Mouse (Mus musculus) embryonic facial prominence, embryonic 12.5 days (tissue): ENCODE measurements at regions not wholly inside any gene's neighbourhood (a gene's known extent, or its start where the extent isn't known, plus 50 kb on each side); places are given as distances from the start of the nearest gene placed in this dataset.

ENCODE experiments used
- ATAC-seq: fragments of 200-750 bp; cut with Nextera tagmentation; 2 replicates; pipeline ENCODE4 v1.8.0; 2017; ENCODE audit not compliant: insufficient number of reproducible peaks, insufficient read depth, low FRiP score, low TSS enrichment
- H3K27ac ChIP-seq: fragments of 300-500 bp; sonication (generic); 2 replicates; pipeline ENCODE4 v1.5.1; 2016; ENCODE audit warnings: mild to moderate bottlenecking
- H3K27me3 ChIP-seq: fragments of 300-500 bp; sonication (generic); 2 replicates; pipeline ENCODE4 v1.6.1; 2016; ENCODE audit warnings: mild to moderate bottlenecking, moderate library complexity
- H3K36me3 ChIP-seq: fragments of 300-500 bp; sonication (generic); 2 replicates; pipeline ENCODE4 v1.6.1; 2016; ENCODE audit warnings: mild to moderate bottlenecking
- H3K4me1 ChIP-seq: fragments of 300-500 bp; sonication (generic); 2 replicates; pipeline ENCODE4 v1.6.1; 2016
- H3K4me2 ChIP-seq: fragments of 300-500 bp; sonication (generic); replicated peaks from 2 replicates; pipeline ENCODE4 v1.6.1; 2016; ENCODE audit warnings: mild to moderate bottlenecking, moderate library complexity
- H3K4me3 ChIP-seq: fragments of 300-500 bp; sonication (generic); 2 replicates; pipeline ENCODE4 v1.5.1; 2016; ENCODE audit warnings: mild to moderate bottlenecking
- H3K9ac ChIP-seq: fragments of 300-500 bp; sonication (generic); 2 replicates; pipeline ENCODE4 v1.6.1; 2016; ENCODE audit warnings: mild to moderate bottlenecking, moderate library complexity
- H3K9me3 ChIP-seq: fragments of 300-500 bp; sonication (generic); 2 replicates; pipeline ENCODE4 v1.6.1; 2016; ENCODE audit warnings: mild to moderate bottlenecking, moderate library complexity
- WGBS: fragments of 180-500 bp; shearing (Covaris S2); methylation state at CpG from one replicate; pipeline ENCODE4 v1.1.7; 2016; 5-methylcytosine and 5-hydroxymethylcytosine counted together

- H3K27me3 ChIP-seq: peaks cover 18% of the 10 kb centered on the region
- WGBS: 55% methylated on average over 15 of the region's 15 CpGs
- H3K36me3 ChIP-seq: no peaks in the 10 kb centered on the region
- H3K9me3 ChIP-seq: no peaks in the 10 kb centered on the region
- no peak overlapping the region for H3K4me3 ChIP-seq
- H3K4me2 ChIP-seq: no peak overlapping the region
- no peak for ATAC-seq
- H3K27ac ChIP-seq: no peak overlapping the region
- H3K4me1 ChIP-seq: 0 out of 2 replicates have a peak, but pooled peaks cover 5% of the 10 kb centered on the region
- no peak overlapping the region for H3K9ac ChIP-seq
These were observed 484.9 kb downstream of the Plcl1 start for GRCm38 (mm10) chr1:55890511-55891151.

- no peak for ATAC-seq
- no peaks in the 10 kb centered on the region for H3K9me3 ChIP-seq
- no peaks in the 10 kb centered on the region for H3K36me3 ChIP-seq
- H3K4me3 ChIP-seq: no peak overlapping the region
- H3K27ac ChIP-seq: no peak overlapping the region
- peaks cover 18% of the 10 kb centered on the region for H3K27me3 ChIP-seq
- WGBS: 83% methylated on average over 10 of the region's 10 CpGs
- H3K9ac ChIP-seq: no peak overlapping the region
- 0 out of 2 replicates have a peak, but pooled peaks cover 5% of the 10 kb centered on the region for H3K4me1 ChIP-seq
- H3K4me2 ChIP-seq: no peak overlapping the region
These were observed 486.2 kb downstream of the Plcl1 start for GRCm38 (mm10) chr1:55891894-55892293.

DNA sequence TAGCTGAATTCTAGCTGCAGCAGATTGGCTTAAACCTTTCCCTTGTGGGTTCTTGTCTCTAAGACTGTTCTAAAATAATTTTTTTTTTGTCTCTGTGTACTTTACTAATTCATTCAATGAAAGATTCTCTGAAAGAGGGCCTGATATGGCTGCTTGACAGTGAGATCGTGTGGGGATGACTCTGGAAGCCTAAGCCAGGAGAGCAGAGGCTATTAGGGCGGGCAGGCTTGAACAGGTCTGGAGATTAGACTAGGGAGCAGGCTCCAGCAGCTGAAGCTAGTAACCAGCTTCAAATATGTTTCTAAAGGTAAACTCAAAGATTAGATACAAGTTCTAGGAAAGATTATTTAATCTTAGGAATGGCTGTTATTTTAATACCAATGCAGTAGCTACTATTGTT, 491.9 kb downstream of the Plcl1 start:
- no peak overlapping the region for H3K27ac ChIP-seq
- no peak for ATAC-seq
- H3K27me3 ChIP-seq: no peaks in the 10 kb centered on the region
- H3K4me2 ChIP-seq: no peak overlapping the region
- WGBS: 55% methylated on average over 2 of the region's 2 CpGs
- no peak overlapping the region for H3K9ac ChIP-seq
- H3K4me1 ChIP-seq: 0 out of 2 replicates have a peak, but pooled peaks cover 5% of the 10 kb centered on the region
- no peaks in the 10 kb centered on the region for H3K9me3 ChIP-seq
- H3K4me3 ChIP-seq: no peak overlapping the region
- no peaks in the 10 kb centered on the region for H3K36me3 ChIP-seq

DNA sequence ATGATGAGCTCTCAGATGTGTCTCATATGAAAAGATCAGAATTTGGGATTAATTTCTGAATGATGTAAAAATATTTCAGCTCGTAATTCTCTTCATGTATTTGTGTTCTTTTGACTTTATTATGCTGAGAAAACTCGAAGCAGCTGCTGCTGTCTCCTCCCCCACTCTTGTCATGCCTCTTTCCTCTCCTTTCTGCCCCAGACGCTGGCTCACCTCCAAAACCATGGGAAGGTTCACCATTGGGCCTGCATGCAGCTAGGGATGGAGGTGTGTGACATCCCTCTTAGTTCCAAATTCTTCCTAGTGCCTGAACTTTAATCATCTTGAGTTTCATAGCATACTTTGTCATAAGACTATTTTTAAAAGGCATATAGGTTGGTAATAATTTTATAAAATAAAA, 492.3 kb downstream of the Plcl1 start:
- no peak for ATAC-seq
- Histone ChIP-seq H3K9ac (no peak overlapping the region), H3K4me3 (no peak overlapping the region), H3K4me2 (no peak overlapping the region), H3K36me3 (no peaks in the 10 kb centered on the region), H3K27me3 (no peaks in the 10 kb centered on the region), H3K9me3 (no peaks in the 10 kb centered on the region), H3K27ac (no peak overlapping the region), H3K4me1 (0 out of 2 replicates have a peak, but pooled peaks cover 5% of the 10 kb centered on the region)
- 22% methylated on average over 3 of the region's 3 CpGs for WGBS

DNA sequence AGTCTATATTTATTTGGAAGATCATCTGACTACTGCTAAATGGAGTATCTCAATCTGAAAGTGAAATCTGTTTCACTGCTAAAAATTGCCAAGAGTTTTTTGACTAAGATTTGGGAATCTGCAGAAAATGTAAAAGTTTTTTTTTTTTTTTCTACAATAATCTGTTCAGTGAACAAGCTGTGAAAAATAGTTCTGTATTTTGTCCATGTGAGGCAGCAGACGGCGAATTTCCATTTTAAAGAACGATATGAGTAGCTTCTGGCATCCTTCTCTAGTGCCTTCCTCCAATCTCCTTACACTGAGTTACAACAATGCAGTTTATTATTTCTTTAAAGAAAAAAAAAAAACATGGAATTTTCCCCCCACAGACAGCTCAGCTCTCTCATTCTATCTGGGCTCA, 494.3 kb downstream of the Plcl1 start:
- H3K27ac ChIP-seq: no peak overlapping the region
- H3K4me3 ChIP-seq: no peak overlapping the region
- no peaks in the 10 kb centered on the region for H3K36me3 ChIP-seq
- no peaks in the 10 kb centered on the region for H3K9me3 ChIP-seq
- no peak overlapping the region for H3K9ac ChIP-seq
- H3K27me3 ChIP-seq: no peaks in the 10 kb centered on the region
- WGBS: 83% methylated on average over 3 of the region's 3 CpGs
- no peak for ATAC-seq
- H3K4me1 ChIP-seq: 0 out of 2 replicates have a peak, but pooled peaks cover 5% of the 10 kb centered on the region
- no peak overlapping the region for H3K4me2 ChIP-seq

DNA sequence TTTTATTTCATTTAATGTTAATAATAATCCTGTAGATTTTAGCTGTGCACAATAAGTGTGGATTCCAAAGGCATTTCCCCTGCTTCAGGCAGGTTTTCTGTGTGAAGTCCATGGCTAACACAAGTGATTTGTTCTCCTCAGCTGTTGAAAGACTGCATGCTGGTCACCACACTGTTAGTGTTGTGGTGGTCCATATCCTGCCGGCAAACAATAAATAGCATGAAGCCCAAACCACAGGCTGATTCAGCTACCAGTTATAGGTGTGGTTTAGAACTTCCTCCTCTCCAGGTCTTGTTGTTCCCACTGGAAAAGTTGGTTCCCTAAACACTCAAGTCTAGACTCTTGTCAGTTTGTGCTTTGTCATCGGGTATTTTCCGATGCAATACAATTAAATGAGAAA, 497.5 kb downstream of the Plcl1 start:
- Histone ChIP-seq H3K27me3 (no peaks in the 10 kb centered on the region), H3K4me3 (no peak overlapping the region), H3K27ac (no peak overlapping the region), H3K9me3 (peaks cover 5% of the 10 kb centered on the region; the same call in 1 of the 2 replicates), H3K4me1 (no peaks in the 10 kb centered on the region), H3K36me3 (no peaks in the 10 kb centered on the region), H3K4me2 (no peak overlapping the region), H3K9ac (no peak overlapping the region)
- WGBS: 89% methylated on average over 3 of the region's 3 CpGs
- no peak for ATAC-seq

DNA sequence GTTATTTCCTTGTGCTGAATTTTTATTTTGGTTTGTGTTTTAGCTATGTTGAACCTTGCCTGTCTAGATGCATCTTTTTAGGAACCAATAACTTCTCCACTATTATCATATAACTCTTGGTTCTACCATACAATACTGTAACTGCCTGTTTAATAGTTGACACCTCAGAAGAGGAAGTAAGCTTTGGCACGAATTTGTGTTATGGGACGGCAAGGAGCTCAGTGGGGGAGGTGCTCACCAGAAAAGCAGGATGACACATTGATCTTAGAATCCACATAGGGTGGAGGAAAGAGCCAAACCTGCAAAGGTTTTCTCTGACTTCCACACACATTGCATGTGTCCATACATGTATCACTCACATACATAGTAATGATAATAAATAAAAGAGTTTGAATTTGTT, 498.9 kb downstream of the Plcl1 start:
- 85% methylated on average over 2 of the region's 2 CpGs for WGBS
- H3K27ac ChIP-seq: no peak overlapping the region
- peaks cover 5% of the 10 kb centered on the region; the same call in 1 of the 2 replicates for H3K9me3 ChIP-seq

DNA sequence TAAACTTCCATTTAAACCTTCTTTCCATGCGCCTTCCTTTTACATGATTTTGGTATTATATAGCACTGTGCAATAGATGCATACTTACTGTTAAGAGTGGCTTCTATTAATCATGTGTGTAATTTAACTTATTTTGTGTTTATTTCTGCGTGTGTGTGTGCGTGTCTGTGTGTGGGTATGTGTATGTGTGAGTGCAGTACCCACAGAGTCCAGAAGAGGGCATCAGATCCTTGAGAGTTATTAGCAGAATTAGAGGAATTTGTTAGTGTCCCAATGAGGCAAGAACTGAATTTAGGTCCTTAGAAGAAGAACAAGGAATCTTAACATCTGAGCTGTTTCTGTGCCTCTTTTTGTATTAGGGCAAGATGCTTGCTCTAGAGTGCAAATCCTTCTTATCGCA, 499.5 kb downstream of the Plcl1 start:
- no peak overlapping the region for H3K9ac ChIP-seq
- no peaks in the 10 kb centered on the region for H3K4me1 ChIP-seq
- no peaks in the 10 kb centered on the region for H3K27me3 ChIP-seq
- H3K9me3 ChIP-seq: peaks cover 5% of the 10 kb centered on the region; the same call in 1 of the 2 replicates
- 94% methylated on average over 4 of the region's 4 CpGs for WGBS
- H3K36me3 ChIP-seq: no peaks in the 10 kb centered on the region
- H3K4me3 ChIP-seq: no peak overlapping the region
- ATAC-seq: no peak
- H3K27ac ChIP-seq: no peak overlapping the region
- no peak overlapping the region for H3K4me2 ChIP-seq

More for the DNA sequence above, 498.9 kb downstream of the Plcl1 start:
- no peak for ATAC-seq
- no peak overlapping the region for H3K4me2 ChIP-seq
- no peaks in the 10 kb centered on the region for H3K27me3 ChIP-seq
- H3K4me1 ChIP-seq: no peaks in the 10 kb centered on the region
- no peaks in the 10 kb centered on the region for H3K36me3 ChIP-seq
- H3K9ac ChIP-seq: no peak overlapping the region
- H3K4me3 ChIP-seq: no peak overlapping the region

DNA sequence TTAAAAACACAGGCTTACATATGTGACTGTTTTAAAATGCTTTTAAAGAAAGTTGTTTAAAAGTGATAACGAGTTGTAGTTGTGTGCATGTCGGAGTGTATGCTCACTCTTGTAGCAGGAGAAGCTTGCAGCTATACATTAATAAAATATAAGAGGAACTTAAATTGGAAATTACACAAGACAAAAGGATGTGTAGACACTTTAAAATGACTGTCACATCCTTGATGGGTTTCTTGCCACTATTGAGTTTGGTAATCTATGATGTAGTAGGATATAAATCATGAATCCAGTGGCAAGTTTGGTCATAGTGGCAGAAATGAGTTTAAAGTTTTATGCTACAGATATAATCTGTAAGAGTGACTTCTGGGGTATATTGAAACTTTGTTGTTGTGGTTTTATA, 504.3 kb downstream of the Plcl1 start:
- H3K9me3 ChIP-seq: peaks cover 5% of the 10 kb centered on the region; the same call in 1 of the 2 replicates
- WGBS: 83% methylated on average over 2 of the region's 2 CpGs

DNA sequence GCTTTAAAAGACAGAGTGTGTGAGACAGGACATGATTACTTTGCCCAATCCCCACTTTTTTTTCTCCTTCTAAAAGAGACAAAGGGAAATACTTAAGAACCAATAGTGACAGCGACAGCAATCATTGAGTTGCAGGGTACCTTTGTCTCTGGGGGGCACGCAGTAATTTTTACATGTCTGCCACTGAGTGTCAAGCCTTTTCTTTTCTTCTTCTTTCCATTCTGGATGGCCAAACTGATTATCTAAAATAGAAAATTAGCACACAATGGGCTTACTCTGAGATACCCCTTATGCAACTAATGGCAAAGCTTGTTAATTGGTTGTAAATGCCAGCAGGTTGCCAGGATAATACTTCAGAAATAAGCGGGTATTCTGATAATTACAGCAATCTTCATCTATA, 508.6 kb downstream of the Plcl1 start:
- no peak for ATAC-seq
- Histone ChIP-seq H3K4me1 (no peaks in the 10 kb centered on the region), H3K9me3 (no peaks in the 10 kb centered on the region), H3K4me2 (no peak overlapping the region), H3K9ac (no peak overlapping the region), H3K27me3 (no peaks in the 10 kb centered on the region), H3K36me3 (no peaks in the 10 kb centered on the region), H3K4me3 (no peak overlapping the region), H3K27ac (no peak overlapping the region)
- 67% methylated on average over 3 of the region's 3 CpGs for WGBS

More for the DNA sequence above, 504.3 kb downstream of the Plcl1 start:
- no peak for ATAC-seq
- Histone ChIP-seq H3K9ac (no peak overlapping the region), H3K4me3 (no peak overlapping the region), H3K4me1 (no peaks in the 10 kb centered on the region), H3K27ac (no peak overlapping the region), H3K36me3 (no peaks in the 10 kb centered on the region), H3K4me2 (no peak overlapping the region), H3K27me3 (no peaks in the 10 kb centered on the region)

GRCm38 (mm10) chr1:55915940-55916339, 510.2 kb downstream of the Plcl1 start:
- Histone ChIP-seq H3K4me3 (no peak overlapping the region), H3K9me3 (no peaks in the 10 kb centered on the region), H3K27me3 (no peaks in the 10 kb centered on the region), H3K27ac (no peak overlapping the region), H3K36me3 (no peaks in the 10 kb centered on the region), H3K9ac (no peak overlapping the region), H3K4me2 (no peak overlapping the region), H3K4me1 (no peaks in the 10 kb centered on the region)
- 54% methylated on average over 11 of the region's 11 CpGs for WGBS
- ATAC-seq: no peak

DNA sequence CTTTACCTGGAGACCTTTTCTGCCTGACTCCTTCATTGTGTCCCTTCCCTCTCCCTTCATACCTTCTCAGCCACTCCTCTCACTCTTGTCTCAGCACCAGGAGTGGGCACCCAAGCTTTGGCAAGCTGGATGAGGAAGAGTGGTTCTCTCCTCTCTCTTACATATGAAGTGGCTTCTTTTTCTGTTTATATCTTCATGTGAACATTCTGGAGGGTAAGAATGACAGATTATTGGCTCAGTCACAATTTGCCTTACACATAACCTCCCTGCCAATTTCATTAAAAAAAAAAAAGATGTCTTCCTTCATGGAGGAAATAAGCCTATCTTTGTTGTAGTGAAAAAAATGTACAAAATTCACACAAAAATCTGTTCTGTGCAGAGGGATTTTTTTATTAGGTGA, 513.8 kb downstream of the Plcl1 start:
- Histone ChIP-seq H3K9me3 (no peaks in the 10 kb centered on the region), H3K27me3 (no peaks in the 10 kb centered on the region), H3K4me1 (peaks cover 3% of the 10 kb centered on the region; the same call in 1 of the 2 replicates), H3K4me3 (no peak overlapping the region), H3K9ac (no peak overlapping the region), H3K27ac (no peak overlapping the region), H3K36me3 (no peaks in the 10 kb centered on the region), H3K4me2 (no peak overlapping the region)
- ATAC-seq: no peak
